Mouse (Mus musculus): ENCODE data around the gene Hipk4.
"Not testable (repeated sequence)": the region's sequence is repeated elsewhere in the genome, so short reads cannot be mapped to it uniquely, and the experiment has no call there.

Gene Hipk4

DNA sequence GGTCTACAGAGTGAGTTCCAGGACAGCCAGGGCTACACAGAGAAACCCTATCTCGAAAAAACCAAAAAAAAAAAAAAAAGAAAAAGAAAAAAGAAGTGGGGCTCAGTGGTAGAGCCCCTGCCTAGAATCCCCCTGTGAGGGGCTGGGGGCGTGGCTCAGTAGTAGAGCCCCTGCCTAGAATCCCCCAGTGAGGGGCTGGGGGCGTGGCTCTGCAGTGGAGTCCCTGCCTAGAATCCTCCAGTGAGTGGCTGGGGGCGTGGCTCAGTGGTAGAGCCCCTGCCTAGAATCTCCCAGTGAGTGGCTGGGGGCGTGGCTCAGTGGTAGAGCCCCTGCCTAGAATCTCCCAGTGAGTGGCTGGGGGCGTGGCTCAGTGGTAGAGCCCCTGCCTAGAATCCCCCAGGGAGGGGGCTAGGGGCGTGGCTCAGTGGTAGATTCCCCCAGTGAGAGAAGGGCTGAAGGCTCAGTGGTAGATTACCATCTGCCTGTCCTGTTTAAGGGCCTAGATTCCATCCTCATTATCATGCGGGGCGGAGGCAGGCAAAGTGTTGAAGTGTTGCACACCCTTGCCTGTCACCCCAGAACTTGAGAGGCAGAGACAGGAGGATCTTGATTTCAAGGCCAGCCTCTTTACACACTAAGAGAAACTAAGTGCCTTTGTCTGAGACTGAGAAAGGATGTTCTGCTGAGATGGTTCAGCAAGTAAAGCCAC, 28.3 kb upstream of the Hipk4 start:
- DNase-seq, result not testable (repeated sequence)

DNA sequence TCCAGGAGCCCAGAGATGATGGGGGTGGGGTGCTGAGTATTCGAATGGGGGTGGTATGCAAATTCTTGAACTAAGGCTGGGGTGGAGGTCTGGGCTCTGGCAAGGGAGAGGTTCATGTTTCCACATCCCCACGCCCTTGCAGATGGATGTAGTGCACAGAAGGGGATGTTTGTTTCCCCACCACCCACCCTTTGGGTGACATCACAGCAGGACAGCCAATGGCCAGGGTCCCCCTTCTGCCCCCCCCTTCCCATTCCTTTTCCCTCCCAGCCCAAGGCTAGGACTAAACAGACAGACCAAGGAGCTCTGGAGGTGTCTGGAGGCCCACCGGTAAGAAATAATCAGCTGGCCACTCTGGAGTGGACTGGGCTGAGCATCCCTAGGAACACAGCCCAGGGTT, 24.0 kb upstream of the Hipk4 start, which contains the start of gene Prx:
Gene Prx, plus strand, starts transcription at position 289 of the 400 bp plus-strand sequence.
- no peak for DNase-seq

DNA sequence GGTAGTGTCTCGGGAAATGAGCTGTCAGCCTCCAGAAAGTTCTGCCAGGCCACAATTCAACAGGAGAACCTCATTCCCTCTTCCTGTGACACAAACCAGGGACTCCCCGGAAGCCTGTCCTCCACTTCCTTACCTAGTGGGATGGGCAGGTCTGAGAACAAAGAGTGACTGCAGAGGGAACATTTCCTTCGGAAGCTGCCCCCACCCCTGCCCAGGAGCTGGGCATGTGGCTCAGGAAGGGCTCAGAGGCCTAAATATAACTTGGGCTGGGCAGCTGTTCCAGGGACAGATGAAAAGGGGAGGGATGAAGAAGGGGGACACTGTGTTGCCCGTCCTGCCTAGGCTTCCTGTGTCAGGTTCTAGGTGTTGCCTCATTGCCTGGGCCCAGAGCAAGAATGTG, 21.4 kb upstream of the Hipk4 start:
- no peak for DNase-seq

DNA sequence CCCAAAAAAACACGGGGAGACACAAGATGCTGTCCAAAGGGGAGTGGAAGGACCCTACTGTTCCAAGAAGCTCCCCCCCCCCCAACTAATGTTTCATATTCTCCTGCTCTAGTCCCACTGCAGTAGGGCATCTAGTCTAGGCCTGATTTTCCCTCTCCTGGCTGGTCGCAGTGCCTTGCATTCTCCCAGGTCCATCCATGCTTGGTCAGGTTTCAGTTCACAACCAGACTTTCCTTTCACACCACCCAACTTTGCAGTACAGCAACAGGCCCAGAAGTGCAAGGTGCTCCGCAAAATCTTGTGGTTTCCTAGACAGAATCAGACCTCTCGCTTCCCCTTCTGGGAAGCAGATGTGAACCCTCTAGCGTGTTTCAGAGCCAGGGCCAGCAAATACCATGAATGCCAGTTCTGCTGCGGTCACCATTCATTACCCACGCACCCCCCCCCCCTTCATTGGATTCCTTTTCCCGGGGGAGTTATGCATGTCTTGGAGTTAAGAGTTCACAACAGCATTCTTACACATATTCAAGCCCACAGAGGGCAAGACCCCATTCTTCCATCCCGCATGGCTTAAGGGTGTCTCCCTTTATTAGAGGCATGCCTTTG, 16.2 kb upstream of the Hipk4 start:
- no peak for DNase-seq

DNA sequence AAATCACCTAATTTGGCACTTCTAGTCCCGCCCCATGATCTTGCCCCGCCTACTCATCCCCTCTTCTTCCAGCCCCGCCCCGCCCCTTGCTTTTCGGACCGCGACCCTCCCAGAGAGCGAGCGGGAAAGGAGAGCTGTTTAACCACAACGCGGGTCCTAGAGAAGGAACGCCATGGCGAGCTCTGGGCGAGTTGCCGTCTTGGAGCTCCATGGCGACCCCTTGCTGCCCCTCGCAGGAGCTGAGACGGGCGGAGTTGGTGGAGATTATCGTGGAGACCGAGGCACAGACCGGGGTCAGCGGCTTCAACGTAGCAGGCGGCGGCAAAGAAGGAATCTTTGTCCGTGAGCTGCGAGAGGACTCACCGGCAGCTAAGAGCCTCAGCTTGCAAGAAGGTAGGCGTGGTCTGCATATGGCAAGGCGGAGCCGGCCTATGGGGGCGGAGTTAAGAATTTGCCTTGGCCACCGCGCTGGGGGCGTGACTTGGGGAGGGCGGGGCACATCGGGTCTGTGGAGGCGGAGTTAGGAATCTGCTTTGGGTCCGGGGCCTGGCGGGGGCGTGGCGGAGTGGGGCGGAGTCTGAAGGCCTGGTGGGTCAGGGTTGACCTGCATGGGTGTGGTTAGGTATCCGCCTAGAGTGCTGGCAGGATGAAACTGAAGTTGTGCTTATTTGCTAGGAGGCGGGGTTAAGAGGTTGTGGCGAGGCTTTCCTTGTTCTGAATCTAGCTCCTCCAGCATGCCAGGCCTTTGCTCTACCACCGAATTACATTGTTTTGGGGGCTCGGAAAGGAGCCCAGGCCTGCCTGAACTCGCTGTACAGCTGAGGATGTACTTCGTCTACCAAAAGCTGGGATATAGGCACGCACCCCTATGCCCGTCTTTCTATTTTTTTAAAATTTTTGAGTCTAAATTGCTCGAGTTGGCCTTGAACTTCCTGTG, 15.1 kb upstream of the Hipk4 start:
- peak; percentile 100 for DNase-seq

DNA sequence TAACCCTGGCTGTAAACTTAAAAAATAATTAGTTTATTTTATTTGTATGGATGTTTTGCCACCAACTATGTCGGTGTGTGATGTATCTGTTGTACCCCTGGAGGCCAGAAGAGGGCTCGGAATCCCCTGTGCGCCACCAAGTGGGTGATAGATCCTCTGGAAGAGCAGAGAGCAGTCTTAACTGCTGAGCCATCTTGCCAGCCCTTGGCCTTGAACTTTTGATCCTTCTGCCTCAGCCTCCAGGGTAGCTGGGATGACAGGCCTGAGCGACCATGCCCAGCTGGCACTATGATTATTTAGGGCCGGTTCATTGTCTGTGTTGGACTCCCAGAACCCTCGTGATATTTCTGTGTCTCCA, 14.4 kb upstream of the Hipk4 start:
- DNase-seq, result peak; percentile 54 to 63

DNA sequence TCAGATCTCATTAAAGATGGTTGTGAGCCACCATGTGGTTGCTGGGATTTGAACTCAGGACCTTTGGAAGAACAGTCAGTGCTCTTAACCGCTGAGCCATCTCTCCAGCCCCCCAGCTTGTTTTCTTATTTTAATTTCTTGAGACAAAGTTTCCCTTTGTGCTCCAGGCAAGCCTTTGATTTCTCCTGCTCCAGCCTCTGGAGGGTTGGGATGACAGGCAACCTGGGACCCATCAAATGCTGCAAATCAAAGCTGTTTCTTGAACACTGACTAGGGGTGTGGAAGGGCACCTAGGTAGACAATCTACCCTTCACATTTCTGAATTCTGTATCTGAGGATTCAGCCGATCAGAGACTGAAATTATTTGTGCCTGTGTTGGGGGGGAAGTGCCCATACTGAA, 12.3 kb upstream of the Hipk4 start:
- no peak for DNase-seq

DNA sequence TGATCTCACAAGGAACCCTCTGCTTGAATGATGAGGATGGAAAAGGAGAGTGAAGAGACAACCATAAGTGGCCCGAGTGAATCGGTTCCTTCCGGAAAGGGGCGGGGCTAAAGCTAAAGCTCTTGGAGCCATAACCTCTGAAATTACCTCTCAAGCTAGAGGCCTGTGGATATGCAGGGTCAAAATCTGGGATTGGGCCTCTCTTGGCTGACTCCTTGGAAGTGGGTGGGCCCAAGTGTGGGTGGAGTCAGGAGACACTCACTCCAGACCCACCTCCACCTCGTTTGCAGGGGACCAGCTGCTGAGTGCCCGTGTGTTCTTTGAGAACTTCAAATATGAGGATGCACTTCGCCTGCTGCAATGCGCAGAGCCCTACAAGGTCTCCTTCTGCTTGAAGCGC, 8.1 kb upstream of the Hipk4 start:
- DNase-seq, result no peak

DNA sequence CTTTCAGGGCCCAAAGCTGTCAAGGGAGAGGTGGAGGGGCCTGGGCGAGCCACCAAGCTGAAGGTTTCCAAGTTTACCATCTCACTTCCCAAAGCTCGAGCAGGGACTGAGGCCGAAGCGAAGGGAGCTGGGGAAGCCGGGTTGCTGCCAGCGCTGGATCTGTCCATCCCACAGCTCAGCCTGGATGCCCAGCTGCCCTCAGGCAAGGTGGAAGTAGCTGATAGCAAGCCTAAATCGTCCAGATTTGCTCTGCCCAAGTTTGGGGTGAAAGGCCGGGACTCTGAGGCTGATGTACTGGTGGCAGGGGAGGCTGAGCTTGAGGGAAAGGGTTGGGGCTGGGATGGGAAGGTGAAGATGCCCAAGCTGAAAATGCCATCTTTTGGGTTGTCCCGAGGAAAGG, 4.8 kb upstream of the Hipk4 start:
- DNase-seq, result no peak

DNA sequence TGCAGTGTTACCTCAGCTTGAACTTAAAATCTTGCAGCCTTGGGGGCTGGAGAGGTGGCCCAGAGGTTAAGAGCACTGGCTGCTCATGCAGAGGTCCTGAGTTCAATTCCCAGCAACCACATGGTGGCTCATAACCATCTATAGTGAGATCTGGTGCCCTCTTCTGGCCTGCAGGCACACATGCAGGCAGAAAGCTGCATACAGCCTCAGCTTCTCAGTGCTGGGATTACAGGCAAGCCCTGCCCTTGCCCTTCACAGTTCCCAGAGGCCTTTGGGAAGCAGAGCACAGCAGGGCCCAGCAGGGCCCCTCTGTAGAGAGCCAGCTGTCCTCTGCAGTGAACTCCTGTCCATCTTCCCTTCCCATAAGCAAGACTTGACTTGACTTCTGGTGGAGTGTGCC, 3.0 kb upstream of the Hipk4 start:
- DNase-seq, result no peak

DNA sequence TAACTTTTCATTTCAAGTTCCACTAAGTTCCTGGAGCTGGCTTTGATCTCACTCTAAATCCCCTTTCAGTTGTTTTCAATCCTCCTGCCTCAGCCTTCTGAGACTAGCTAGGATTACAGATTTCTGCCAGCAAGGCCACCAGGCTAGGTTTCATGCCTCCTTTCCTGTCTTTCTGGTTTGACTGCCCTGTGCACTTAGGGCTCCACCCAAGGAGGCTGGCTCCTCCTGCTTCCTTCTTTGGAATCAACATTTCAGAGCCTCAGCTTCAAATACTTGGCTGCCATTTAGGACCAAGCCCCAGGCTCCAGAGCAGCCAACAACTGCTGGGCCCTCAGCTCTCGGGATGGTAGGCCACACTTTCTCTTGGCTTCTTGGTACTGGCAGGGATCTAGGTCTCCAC, 2.5 kb upstream of the Hipk4 start:
- no peak for DNase-seq

DNA sequence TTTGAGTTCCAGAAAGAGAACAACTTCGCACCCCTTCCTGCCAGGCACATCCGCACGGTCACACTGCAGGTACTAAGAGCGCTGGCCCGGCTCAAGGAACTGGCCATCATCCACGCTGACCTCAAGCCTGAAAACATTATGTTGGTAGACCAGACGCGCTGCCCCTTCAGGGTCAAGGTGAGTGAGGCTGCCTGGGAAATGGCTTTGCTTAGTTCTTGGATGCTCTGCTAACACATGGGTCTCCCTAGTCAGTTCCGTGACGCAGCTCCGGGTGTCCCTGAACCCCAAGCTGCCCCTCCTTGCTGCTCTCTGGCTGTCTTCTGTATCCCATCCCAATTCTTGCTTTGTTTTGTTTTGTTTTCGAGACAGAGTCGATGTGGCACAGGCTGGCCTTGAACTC, 738 bp downstream of the Hipk4 start:
- no peak for DNase-seq

DNA sequence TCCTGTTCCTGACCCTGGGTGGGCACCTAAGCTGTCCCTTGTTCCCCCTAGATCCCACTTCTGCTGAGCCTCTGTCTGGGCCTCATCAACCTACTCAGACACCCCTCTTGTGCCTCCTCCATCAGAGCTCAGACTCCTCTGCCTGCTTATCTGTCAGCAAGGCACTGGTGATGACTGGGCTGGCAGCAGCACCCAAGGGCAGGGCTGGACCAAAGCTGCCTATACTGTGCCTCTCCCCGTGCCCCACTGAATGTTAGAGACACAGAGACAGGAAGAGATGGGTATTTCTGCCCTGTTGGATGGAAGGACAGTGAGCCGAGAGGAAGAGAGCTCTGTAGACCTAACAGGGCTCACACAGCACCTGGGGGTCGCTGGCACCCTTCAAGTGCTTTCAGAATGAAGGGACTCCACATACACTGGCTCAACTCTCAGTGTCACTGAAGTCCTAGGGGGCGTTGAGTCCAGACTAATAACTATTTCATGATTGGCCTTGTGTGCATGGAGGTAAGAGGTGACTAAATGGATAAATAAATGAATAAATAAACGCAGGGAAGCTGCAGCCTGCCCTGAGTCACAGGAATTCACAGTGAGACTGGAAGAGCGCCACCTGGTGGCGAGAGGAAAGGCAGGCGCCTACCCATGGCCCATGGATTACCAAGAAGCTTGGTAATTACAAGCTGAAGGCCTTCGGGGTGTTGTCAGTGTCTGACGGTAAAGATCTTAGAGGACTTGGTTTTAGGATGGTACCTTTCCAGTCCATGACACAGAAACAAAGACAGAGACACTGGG, 3.2 kb downstream of the Hipk4 start:
- DNase-seq, result peak; percentile 32 to 76

DNA sequence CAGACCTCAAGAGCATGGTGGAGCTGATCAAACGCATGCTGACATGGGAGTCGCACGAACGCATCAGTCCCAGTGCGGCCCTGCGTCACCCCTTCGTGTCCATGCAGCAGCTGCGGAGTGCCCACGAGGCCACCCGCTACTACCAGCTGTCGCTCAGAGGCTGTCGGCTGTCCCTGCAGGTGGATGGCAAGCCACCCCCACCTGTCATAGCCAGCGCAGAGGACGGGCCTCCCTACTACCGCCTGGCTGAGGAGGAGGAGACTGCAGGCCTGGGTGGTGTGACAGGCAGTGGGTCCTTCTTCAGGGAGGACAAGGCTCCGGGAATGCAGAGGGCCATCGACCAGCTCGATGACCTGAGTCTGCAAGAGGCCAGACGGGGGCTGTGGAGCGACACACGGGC, 6.0 kb downstream of the Hipk4 start:
- DNase-seq, result no peak

DNA sequence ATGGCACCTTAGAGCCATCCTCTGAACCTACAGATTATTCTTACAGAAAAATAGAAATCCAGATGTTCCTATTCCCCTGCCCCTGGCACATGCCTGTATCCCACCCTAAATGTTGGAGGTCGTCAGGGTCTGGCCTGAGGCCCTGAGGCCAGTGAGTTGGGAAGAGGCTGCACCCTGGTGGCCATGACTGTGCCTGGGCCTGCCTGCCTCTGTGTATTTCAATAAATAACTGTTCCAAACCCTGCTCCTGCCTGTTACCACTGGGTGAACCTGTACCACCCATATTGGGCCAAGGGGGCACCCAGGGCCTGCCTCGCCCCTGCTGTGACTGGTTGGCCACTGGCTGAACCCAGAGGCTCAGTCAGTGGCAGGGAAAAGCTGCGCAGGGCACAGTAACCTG, 7.9 kb downstream of the Hipk4 start:
- DNase-seq, result no peak

DNA sequence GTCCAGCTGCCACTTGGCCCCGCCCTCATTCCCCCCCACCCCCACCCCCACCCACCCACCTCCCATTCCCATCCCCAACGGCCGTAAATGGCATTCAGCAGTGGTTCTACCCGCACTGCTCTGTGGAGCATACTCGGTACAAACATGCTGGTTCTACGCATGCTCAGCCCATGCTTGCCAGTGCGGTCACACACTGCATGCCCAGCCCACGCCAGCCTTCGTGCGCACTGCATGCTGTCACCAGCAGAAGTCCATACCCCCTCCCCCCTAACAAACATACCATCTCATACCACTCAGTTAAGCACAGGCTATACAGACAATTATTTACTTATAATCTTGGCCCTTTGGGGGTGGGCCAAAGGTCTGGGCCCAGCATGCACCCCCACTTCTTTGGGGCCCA, 8.6 kb downstream of the Hipk4 start:
- DNase-seq, result no peak

DNA sequence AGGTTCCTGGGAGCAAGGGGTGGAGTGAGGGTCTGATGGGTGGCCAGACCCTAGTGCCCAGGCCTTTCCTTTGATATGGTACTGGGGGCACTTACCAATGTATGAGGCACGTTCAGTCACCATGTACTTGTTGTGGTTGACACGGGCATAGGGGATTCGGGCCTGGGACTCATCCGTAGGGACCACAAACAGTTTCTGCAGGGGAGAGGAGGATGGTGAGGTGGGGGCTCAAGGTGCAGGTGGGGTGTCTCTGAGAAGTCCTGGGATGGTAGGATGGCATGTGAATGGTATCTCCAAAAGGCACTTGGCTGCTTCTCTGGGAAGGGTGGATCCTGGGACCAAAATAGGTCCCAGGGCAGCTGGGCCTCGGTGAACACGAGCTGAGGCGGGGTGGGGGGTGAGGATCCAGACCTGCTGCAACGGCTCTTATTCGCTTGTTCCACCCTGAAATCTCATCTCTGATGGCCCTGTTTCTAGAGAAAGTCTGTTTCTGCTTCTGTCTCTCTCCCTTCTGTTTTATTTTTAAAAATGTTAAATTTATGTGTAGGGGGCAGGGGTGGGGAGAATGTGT, 9.5 kb downstream of the Hipk4 start:
- DNase-seq, result no peak

DNA sequence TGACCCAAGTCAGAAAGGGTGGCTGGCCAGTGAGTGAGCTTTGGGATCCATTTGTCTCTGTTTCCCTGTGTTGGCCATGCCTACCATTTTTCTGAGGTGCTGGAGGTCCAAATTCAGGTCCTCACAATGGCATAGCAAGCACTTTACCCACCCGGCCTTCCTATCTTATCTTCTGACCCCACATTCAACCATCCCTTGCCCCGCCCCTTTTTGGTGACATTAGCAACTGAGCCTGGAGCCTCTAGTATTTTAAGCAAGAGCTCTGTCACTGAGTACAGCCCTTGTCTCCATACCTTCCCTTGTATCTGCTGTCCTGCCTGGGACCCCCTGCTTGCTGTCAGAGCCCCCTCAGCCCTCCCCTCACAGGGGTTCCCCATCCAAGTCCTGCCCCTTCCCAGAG, 12.3 kb downstream of the Hipk4 start:
- no peak for DNase-seq

DNA sequence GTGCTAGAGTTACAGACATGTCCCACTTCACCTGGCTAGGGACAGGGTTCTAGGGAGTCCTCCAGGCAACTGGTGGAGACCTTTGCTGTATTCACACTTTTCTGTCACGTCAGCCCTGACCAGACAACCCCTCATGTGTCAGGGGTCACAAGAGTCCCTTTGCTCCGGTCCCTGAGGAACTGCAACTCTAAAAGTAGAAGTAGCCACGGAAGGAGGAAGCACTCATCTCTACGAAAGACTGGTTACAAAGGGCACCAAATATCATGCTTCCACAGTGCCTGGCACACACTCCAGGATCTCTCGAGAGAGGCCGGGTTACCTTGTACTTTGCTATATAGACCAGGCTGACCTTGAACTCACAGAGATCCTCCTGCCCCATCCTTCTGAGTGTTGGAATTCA, 13.6 kb downstream of the Hipk4 start:
- DNase-seq, result no peak

DNA sequence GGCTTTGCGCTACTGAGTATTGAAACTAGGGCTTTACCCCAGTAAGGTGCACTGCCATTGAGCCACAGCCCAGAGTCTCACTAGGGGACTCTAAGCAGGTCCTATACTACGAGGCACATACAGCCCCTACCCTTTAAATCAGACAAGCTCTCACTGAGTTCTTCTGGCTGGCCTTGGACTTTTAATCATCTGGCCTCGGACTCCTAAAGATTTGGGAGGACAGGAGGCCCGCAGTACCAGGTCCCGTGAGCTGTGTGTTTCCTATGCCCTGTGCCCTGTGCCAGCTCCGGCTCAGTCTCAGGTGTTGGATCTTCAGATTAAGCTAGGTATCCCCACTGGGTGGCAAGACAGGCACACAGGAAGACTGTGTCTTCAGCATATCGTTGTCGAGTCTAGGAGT, 14.9 kb downstream of the Hipk4 start:
- DNase-seq, result no peak

DNA sequence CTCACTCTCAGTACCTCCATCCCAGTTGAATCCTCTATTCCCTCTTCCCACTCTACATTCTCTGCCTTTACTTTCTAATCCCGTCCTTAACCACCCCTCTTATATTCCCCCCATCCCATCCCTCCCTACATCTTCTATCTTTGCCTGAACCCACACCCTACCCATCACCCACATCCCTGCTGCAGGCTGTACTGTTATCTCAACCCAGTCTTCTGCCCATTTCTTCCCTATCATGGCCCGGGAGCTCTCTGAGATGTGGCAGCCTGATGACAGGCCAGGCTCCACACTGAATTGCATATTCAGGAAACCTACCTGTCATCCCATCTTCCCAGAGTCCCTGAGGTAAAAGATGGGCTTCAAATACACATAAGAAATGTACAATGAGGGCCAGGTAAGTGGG, 15.7 kb downstream of the Hipk4 start:
- no peak for DNase-seq

DNA sequence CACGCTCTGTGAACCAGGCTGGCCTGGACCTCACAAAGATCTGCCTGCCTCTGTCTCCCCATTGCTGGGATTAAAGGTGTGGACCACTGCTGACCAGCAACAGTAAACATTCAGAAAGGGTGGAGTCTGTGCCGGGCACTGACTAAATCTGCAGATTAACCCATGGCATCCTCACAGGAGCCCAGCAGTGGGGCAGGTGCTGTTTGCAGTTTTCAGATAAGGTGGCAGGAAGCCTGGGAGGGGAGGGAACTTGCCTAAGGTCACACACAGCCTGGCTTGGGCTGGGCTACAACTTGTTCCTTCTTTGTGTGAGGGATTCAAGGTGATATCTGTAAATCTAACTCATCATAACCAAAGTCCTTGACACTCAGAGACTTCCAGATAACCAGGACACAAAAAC, 17.5 kb downstream of the Hipk4 start:
- DNase-seq, result no peak

DNA sequence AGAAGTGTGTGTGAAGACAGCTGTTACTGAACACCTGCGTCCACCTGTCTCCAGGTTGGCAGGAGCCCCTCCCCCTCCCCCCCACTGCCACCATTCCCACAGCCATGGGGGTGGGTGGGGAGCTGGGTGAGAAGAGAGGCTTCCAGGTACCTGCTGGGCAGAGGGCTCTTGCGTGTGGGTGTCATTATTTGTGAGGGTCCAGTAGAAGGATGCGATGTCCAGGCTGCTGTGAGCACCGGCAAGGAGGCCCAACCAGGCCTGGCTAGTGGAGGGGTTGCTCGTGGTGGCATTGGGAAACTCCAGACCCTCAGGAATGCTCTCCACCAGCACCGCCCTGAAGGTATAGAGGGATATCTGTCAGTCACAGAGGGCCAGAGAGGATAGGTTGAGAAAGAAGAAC, 17.9 kb downstream of the Hipk4 start:
- DNase-seq, result no peak
